Mouse (Mus musculus) layer of hippocampus, adult 6 months (tissue): ENCODE data around the gene Vmn2r4. TPM values are rescaled to one million over a fixed set of nuclear protein-coding genes. Genes with fewer than 3 reads are reported as not detected.

Experiments
- long read RNA-seq, 2 experiments: library from polyadenylated mRNA; unstranded; transcript quantifications; one replicate each; pipeline ENCODE4 v2.0.0; 2019 to 2020
- polyA plus RNA-seq: library from polyadenylated mRNA; unstranded; fragments of <200 nt; fragmentation: Nextera tagmentation; gene quantifications from 2 replicates; pipeline ENCODE4 v1.2.3, GENCODE M21; 2021

Gene Vmn2r4
- not detected in 2 replicates for polyA plus RNA-seq
- long read RNA-seq, experiment 1, result 0 reads
- long read RNA-seq, experiment 2, result 0 reads

DNA sequence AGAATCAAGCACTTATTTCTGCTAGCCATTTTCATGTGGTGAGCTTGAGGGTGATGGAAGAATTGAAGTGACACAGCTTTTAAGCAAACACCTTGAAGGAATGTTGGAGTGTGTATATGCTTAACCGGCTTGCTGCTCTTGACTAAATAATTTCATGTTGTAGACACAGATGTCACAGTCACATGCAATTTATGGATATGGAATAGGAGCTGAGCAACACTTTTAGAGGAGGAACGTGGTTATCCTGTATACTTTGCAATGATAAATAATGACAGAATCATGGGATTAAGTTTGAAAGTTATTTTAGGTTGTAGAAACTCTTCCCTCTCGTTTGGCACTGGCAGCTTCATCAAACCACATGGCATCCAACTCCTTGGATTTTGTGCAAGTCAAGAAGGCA lies at the start of gene Vmn2r4:
Gene Vmn2r4 (minus strand): TSS at position 101 of the 400 bp plus-strand sequence.

Other genes starting within 250 kb of the Vmn2r4 start
- gene Vmn2r3, start 125.7 kb downstream of the Vmn2r4 start, polyA plus RNA-seq, result not detected in 2 replicates
- not detected in 2 replicates for gene Vmn2r5, start 94.5 kb upstream of the Vmn2r4 start, polyA plus RNA-seq
- gene Vmn2r6, start 150.5 kb upstream of the Vmn2r4 start, polyA plus RNA-seq, result not detected in 2 replicates